In the genomic region with DNA sequence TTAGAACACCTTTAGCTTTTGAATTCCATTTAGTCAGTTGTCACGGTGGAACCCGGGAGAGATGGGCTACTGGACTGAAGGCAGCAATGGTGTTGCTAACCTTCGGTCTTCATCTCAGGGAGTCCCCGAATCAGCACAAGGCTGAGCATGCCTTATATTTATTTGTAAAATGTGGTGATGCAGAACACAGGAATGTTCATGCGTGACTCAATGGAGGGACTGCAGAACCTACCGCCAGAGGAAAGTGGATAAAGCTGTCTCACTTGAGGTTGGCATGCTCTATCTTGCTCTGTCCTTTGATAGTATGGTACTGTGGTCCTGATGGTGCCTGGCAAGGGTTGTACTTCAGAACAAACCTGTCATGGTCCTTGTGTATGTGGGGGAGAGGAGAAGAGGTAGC, we compare ENCODE assay signal across 24 mouse cellular contexts. TPM values are rescaled to one million over a fixed set of nuclear protein-coding genes. Genes with fewer than 3 reads are reported as not detected.
DNase-seq lines count a peak whose midpoint lies in the region; ATAC-seq and TF ChIP-seq lines count a peak whose summit lies in the region.
"Had no signal": no experiment of that assay in that cellular context is flagged by ENCODE, and none has a peak within 500 bp of the region (broad histone marks: within the 10 kb centered on the region; RNA-seq: fewer than 3 reads in every experiment).

No protein-coding gene starts in this region.

- no peak for TF ChIP-seq CTCF in Patski (IDR thresholded peaks at IDR 0.05)

- peak; percentile 12 for DNase-seq in urinary bladder, postnatal 14 days (ENCODE audit: low spot score)
- DNase-seq in urinary bladder, adult 2 months (ENCODE audit: low spot score) = no peak
- DNase-seq in 3T3-L1 (ENCODE audit: low read depth, low spot score) = peak; percentile 55
- peak; percentile 67 for DNase-seq in NIH3T3 (ENCODE audit: low read depth)
- DNase-seq in Patski (ENCODE audit: low read depth, low spot score) = no peak
- no peak for DNase-seq in spleen, postnatal 10 days (ENCODE audit: low spot score in 2 of 2)
- no peak for DNase-seq in ovary, postnatal 14 days (ENCODE audit: low spot score)
- DNase-seq in embryo, embryonic 11 days = no peak
- DNase-seq: adrenal gland, adult 2 months; adrenal gland, adult 8-10 months; adrenal gland, postnatal 10 days; adrenal gland, postnatal 14 days; adrenal gland, postnatal 25 days; adrenal gland, postnatal 36 days; B cell, adult 2 months; cerebellum, adult 11 months; cerebellum, adult 11-12 months; cerebellum, adult 18-20 months; cerebellum, adult 2 months; cerebellum, adult 8-10 months had no signal

- ATAC-seq in Patski = peak; percentile 12
- ATAC-seq: activated CD4-positive, CD25-positive, alpha-beta regulatory T cell, adult 4 months; CD4-positive, CD25-positive, alpha-beta regulatory T cell, adult 4 months had no signal

- POLR2A ChIA-PET in Patski (lab: Charles Lee) = no interaction called here

- CTCF ChIA-PET in Patski (lab: Charles Lee) = no interaction called here

- in situ Hi-C loops in Patski (cut with MboI; ENCODE audit: low pct_unique_long_range_greater_than_20kb) = no loop called here

- H3K27me3 ChIP-seq in Patski = no peaks in the 10 kb centered on the region
- H3K27me3 ChIP-seq: CH12.LX had no signal

RNA-seq across cellular contexts. Expression of gene Rps6ka2, which starts 8.3 kb away (rescaled TPM):
- polyA plus RNA-seq in urinary bladder, adult 2 months (2012; rRNA removed) = 4.9 and 6.5 TPM in 2 replicates
- 19.9 TPM for polyA plus RNA-seq in Patski (2021)
- polyA plus RNA-seq: G1E had no signal

Comparison
In these comparisons a context has a peak if more than half of its experiments do, and no peak if none do; other contexts are left out.
1. DNase-seq: peak in urinary bladder, postnatal 14 days (single experiment), 3T3-L1 (single experiment) and NIH3T3 (single experiment); none in urinary bladder, adult 2 months (single experiment), Patski (single experiment), spleen, postnatal 10 days (0 of 2), ovary, postnatal 14 days (single experiment) and embryo, embryonic 11 days (single experiment).